Mouse (Mus musculus) cerebellum, adult 2 months (tissue): ENCODE results near the gene Cstb.

Source experiments
- CTCF ChIP-seq: fragments of 200-500 bp; IDR thresholded peaks from 2 replicates; pipeline ENCODE4 v1.5.1; 2011; ENCODE audit warnings: low read depth, mild to moderate bottlenecking, control low read depth, low read length, moderate library complexity, borderline replicate concordance; ENCODE audit not compliant: insufficient read depth
- POLR2A ChIP-seq: fragments of 200-500 bp; IDR thresholded peaks from 2 replicates; pipeline ENCODE4 v1.6.1; 2011; ENCODE audit warnings: low read length, control low read depth, borderline replicate concordance; ENCODE audit not compliant: insufficient read depth

GRCm38 (mm10) chr10:78417888-78418287 is 7.6 kb upstream of the Cstb start:
- TF ChIP-seq CTCF (no peak), POLR2A (no peak)
